Mouse (Mus musculus) small intestine, adult 2 months (tissue): ENCODE data around the gene Cblb.

ENCODE experiments used
- CTCF ChIP-seq: fragments of 200-500 bp; IDR thresholded peaks from 2 replicates; pipeline ENCODE4 v1.5.1; 2012; ENCODE audit warnings: low read depth, mild to moderate bottlenecking, control low read depth, inconsistent platforms, low read length, moderate library complexity, mixed read lengths; ENCODE audit not compliant: insufficient replicate concordance, insufficient read length; ENCODE audit errors: extremely low read depth
- POLR2A ChIP-seq: fragments of 200-500 bp; IDR thresholded peaks from 2 replicates; pipeline ENCODE4 v1.6.1; 2012; ENCODE audit warnings: low read depth, mild to moderate bottlenecking, control low read depth, inconsistent platforms, low read length, moderate library complexity

DNA sequence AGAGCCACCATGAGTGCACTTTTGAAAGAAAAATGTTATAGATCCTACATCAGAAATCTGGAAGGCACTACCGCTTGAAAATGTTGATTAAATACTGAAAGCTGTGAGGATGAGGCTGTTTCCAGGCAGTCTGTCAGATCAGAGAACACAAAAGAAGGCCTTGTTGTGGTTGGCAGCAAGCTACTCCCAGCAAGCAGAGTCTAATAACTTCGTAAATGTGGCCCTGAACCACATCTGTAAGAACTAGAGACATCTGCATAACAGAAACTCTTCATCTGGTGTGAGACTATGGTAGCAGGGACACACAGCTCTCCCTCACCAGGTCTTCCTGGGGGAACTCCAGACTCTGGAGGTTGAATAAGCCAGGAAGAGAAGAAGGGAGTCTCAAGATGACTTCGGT, 24.0 kb upstream of the Cblb start:
- TF ChIP-seq CTCF (no peak), POLR2A (no peak)
